Mouse (Mus musculus) lung, embryonic 14.5 days (tissue): ENCODE results near the gene Miip. TPM values are rescaled to one million over a fixed set of nuclear protein-coding genes. Genes with fewer than 3 reads are reported as not detected.

Experiments
- ATAC-seq: fragments of 200-750 bp; cut with Nextera tagmentation; 2 replicates; pipeline ENCODE4 v1.8.0; 2017; ENCODE audit warnings: mild to moderate bottlenecking, moderate TSS enrichment, moderate library complexity; ENCODE audit not compliant: insufficient read depth
- DNase-seq: peaks from one replicate; pipeline ENCODE4 v3.0.0-alpha.2; 2015
- H3K27ac ChIP-seq: fragments of 300-500 bp; sonication (generic); 2 replicates; pipeline ENCODE4 v1.5.1; 2014; ENCODE audit warnings: low read depth, mild to moderate bottlenecking, moderate library complexity
- H3K27me3 ChIP-seq: fragments of 300-500 bp; sonication (generic); 2 replicates; pipeline ENCODE4 v1.6.1; 2014; ENCODE audit warnings: low read length, control low read depth; ENCODE audit not compliant: insufficient read depth
- H3K36me3 ChIP-seq: fragments of 300-500 bp; sonication (generic); 2 replicates; pipeline ENCODE4 v1.6.1; 2014; ENCODE audit warnings: control low read depth; ENCODE audit not compliant: insufficient read depth
- H3K4me1 ChIP-seq: fragments of 300-500 bp; sonication (generic); 2 replicates; pipeline ENCODE4 v1.6.1; 2014; ENCODE audit warnings: antibody characterized with exemption, control low read depth; ENCODE audit not compliant: insufficient read depth
- H3K4me2 ChIP-seq: fragments of 300-500 bp; sonication (generic); 2 replicates; pipeline ENCODE4 v1.6.1; 2014; ENCODE audit warnings: mild to moderate bottlenecking
- H3K4me3 ChIP-seq: fragments of 300-500 bp; sonication (generic); 2 replicates; pipeline ENCODE4 v1.5.1; 2014; ENCODE audit warnings: low read depth, low read length
- H3K9ac ChIP-seq: fragments of 300-500 bp; sonication (generic); 2 replicates; pipeline ENCODE4 v1.6.1; 2014
- H3K9me3 ChIP-seq: fragments of 300-500 bp; sonication (generic); 2 replicates; pipeline ENCODE4 v1.6.1; 2016; ENCODE audit warnings: low read depth, low read length, control low read depth
- CTCF ChIP-seq: IDR thresholded peaks from 2 replicates; pipeline ENCODE4 v1.5.1; 2016; ENCODE audit warnings: antibody characterized with exemption, low read depth
- WGBS: fragments of 180-500 bp; shearing (Covaris S2); extraction: QIAGEN DNeasy Blood & Tissue Kit; methylation state at CpG from one replicate; pipeline ENCODE4 v1.1.7; 2014; 5-methylcytosine and 5-hydroxymethylcytosine counted together
- polyA plus RNA-seq: library from polyadenylated mRNA; unstranded; fragments of >200 nt; fragmentation: Nextera tagmentation; extraction: Ambion mirVana; gene quantifications from 2 replicates; pipeline ENCODE4 v1.2.1, GENCODE M21; 2014

Gene Miip
- polyA plus RNA-seq, 1 experiment from 2014 or later = 39.1 TPM

DNA sequence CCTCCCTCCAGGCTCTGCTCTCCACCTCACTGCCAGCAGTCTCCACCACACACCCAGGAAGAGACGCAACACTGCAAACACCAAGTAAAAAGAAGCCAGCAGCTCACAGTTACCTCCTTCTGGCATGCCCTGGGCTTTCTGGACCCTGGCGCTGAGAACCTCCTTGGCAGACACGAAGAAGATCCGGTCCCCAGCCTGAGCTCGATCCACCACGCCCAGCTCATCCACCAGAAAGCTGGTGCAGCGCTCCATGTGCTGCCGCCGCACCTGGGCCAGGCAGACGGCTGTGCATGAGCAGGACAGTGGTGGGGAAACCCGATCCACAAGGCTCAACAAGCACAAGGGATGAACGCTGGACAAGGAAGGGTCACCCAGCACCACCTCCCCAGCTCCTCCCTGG lies 17.5 kb upstream of the Miip start:
- Histone ChIP-seq H3K36me3 (peaks cover 92% of the 10 kb centered on the region), H3K9me3 (no peaks in the 10 kb centered on the region), H3K27ac (no peak overlapping the region), H3K4me1 (no peaks in the 10 kb centered on the region), H3K4me2 (no peak overlapping the region), H3K27me3 (no peaks in the 10 kb centered on the region), H3K9ac (no peak overlapping the region), H3K4me3 (no peak overlapping the region)
- TF ChIP-seq CTCF = no peak
- ATAC-seq = no peak
- WGBS = 94% methylated on average over 12 of the region's 12 CpGs
- DNase-seq = no peak

DNA sequence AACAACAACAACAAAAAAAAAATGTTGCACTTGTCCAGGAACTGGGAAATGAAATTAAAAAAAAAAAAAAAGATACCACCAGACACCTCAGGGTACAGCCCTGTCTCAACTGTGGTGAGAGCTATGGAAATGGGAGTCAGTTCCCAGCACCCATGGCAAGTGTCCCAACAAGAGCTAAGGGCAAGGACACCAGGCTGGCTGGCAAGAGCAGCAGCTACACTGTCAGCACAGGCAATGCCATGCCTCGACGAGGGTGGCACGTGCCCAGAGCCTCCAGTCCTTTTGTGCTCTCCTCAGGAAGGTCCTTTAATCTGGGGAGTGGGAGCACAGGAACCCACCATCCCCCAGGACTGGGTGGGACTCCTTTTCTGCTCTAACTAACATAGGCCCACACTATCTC lies 15.5 kb upstream of the Miip start:
- no peak for TF ChIP-seq CTCF
- peaks cover 91% of the 10 kb centered on the region for H3K36me3 ChIP-seq
- no peak overlapping the region for H3K27ac ChIP-seq
- DNase-seq = no peak
- WGBS = 96% methylated on average over 3 of the region's 3 CpGs
- no peak overlapping the region for H3K4me2 ChIP-seq
- no peak for ATAC-seq
- no peaks in the 10 kb centered on the region for H3K4me1 ChIP-seq
- H3K4me3 ChIP-seq = no peak overlapping the region
- H3K9me3 ChIP-seq = no peaks in the 10 kb centered on the region
- no peaks in the 10 kb centered on the region for H3K27me3 ChIP-seq
- H3K9ac ChIP-seq = no peak overlapping the region

DNA sequence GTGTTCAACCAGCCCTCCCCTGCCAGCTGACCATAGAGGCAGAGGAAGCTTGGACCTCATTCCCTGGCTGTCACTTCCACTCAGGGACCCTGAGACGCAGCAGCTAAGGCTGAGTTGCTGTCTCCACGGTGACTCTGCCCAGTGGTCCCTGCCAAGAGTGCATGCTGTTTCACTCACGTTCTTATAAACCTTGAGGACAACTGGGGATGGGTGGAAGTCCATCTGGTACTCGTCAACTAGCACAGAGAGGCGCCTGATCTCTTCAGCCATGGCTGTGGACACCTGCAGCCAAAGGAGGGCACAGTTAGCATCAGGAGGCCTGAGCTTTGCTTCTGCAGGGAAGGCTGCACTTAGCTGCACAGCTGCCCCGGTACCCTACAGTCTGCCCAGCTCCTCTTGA lies 14.4 kb upstream of the Miip start:
- Histone ChIP-seq H3K4me3 (no peak overlapping the region), H3K36me3 (peaks cover 91% of the 10 kb centered on the region), H3K27me3 (no peaks in the 10 kb centered on the region), H3K27ac (no peak overlapping the region), H3K4me2 (no peak overlapping the region), H3K4me1 (no peaks in the 10 kb centered on the region), H3K9me3 (no peaks in the 10 kb centered on the region), H3K9ac (no peak overlapping the region)
- ATAC-seq (no peak), DNase-seq (peak; percentile 7)
- TF ChIP-seq CTCF = no peak
- WGBS = 78% methylated on average over 6 of the region's 6 CpGs

DNA sequence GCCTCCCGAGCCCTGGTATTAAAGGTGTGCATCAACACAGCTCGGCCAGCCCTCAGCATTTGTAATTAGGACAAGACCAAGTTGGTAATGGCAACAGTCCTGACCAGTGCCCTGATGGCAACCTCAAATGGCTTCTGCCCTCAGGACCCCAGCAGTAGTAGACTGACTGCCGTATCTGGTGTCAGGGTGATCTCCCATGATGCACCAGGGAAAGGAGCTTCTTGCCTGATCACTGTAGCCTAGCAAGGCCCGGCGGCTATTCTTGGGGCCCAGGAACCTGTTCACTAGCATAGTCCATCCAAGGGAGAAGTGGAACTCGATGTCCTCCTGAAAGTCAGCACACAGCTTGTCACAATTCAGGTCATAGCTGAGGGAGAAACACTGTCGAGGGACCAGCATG lies 13.2 kb upstream of the Miip start:
- H3K9me3 ChIP-seq = no peaks in the 10 kb centered on the region
- no peak overlapping the region for H3K9ac ChIP-seq
- H3K27me3 ChIP-seq = no peaks in the 10 kb centered on the region
- WGBS = 90% methylated on average over 7 of the region's 7 CpGs
- no peak overlapping the region for H3K27ac ChIP-seq
- DNase-seq (no peak), ATAC-seq (no peak)
- H3K4me2 ChIP-seq = no peak overlapping the region
- peaks cover 87% of the 10 kb centered on the region for H3K36me3 ChIP-seq
- H3K4me3 ChIP-seq = no peak overlapping the region
- no peak for TF ChIP-seq CTCF
- no peaks in the 10 kb centered on the region for H3K4me1 ChIP-seq

DNA sequence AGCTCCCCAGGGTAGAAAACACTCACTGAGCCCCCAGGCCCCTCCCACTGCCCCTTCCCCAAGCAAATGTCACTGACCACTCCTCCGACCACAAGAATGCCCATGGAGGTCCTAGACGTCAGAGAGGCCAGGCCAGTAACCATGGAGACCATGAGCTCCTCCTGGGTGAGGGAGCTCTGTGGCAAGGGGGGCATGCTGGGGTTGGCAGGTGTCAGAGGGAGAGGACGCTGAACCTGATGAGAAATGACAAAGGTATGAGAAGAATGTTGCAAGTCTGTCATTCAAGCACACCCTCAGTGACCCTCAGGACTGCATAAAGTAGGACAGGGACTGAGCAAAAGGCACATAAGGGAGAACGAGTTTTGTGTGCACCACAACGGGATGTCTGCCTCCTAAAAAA lies 11.2 kb upstream of the Miip start:
- Histone ChIP-seq H3K36me3 (peaks cover 88% of the 10 kb centered on the region), H3K4me3 (no peak overlapping the region), H3K9ac (no peak overlapping the region), H3K27ac (no peak overlapping the region), H3K27me3 (no peaks in the 10 kb centered on the region), H3K4me1 (no peaks in the 10 kb centered on the region), H3K4me2 (no peak overlapping the region), H3K9me3 (no peaks in the 10 kb centered on the region)
- WGBS = 56% methylated on average over 5 of the region's 5 CpGs
- ATAC-seq (no peak), DNase-seq (no peak)
- no peak for TF ChIP-seq CTCF

DNA sequence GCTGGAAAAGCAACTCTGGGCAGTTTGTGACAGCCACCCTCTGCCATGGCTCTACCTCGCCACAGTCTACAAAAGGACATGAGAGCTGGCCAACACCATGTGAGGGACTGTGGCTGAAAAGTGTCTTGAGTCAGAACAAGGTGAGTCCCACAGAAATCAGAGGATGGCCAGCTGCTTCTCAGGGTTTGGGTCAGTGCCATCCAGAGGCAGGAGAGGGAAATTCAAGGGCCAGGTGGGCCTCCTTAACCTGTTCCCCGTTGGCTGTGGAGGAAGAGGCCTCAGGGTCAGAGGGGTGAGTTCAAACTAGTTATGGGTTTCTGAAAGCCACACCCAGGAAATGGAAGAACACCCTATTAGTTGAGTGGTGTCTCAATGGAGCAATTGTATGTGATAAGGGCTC lies 10.8 kb upstream of the Miip start:
- WGBS = 67% methylated on average over 2 of the region's 2 CpGs
- no peak overlapping the region for H3K9ac ChIP-seq
- peaks cover 88% of the 10 kb centered on the region for H3K36me3 ChIP-seq
- ATAC-seq (no peak), DNase-seq (no peak)
- no peaks in the 10 kb centered on the region for H3K9me3 ChIP-seq
- no peaks in the 10 kb centered on the region for H3K27me3 ChIP-seq
- TF ChIP-seq CTCF = no peak
- H3K27ac ChIP-seq = no peak overlapping the region
- no peak overlapping the region for H3K4me2 ChIP-seq
- no peak overlapping the region for H3K4me3 ChIP-seq
- no peaks in the 10 kb centered on the region for H3K4me1 ChIP-seq

DNA sequence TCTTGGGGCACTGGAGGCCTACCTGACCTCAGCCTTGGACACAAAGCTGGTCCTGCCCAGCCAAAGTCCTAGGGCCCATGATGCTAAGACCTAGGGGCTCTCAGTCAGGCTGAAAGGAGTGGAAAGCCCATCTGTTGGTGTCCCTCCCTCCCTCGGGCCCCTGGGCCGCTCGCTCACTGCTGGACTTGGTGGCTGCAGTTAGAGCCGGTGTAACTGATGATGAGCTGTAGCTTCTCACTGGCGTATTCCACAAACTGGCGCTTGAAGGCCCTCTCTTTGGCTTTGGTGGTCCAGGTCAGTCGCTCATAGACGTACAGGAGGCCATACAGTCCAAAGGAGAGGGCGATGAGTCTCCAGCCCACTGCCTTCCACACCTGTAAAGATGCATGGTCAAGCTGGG lies 9.9 kb upstream of the Miip start:
- Histone ChIP-seq H3K27me3 (no peaks in the 10 kb centered on the region), H3K27ac (no peak overlapping the region), H3K4me3 (no peak overlapping the region), H3K4me2 (no peak overlapping the region), H3K9ac (no peak overlapping the region), H3K9me3 (no peaks in the 10 kb centered on the region), H3K36me3 (peaks cover 88% of the 10 kb centered on the region), H3K4me1 (no peaks in the 10 kb centered on the region)
- WGBS = 95% methylated on average over 9 of the region's 9 CpGs
- ATAC-seq (no peak), DNase-seq (no peak)
- no peak for TF ChIP-seq CTCF
